Mouse (Mus musculus): Measurements from ENCODE around the gene Mum1.
"Not testable (repeated sequence)": the region's sequence is repeated elsewhere in the genome, so short reads cannot be mapped to it uniquely, and the experiment has no call there.

Gene Mum1

GRCm38 (mm10) chr10:80208841-80209371, 17.3 kb upstream of the Mum1 start:
- DNase-seq, result peak in 1 of 2 experiments; percentile 28

- DNase-seq, result not testable (repeated sequence)
Observed at GRCm38 (mm10) chr10:80211547-80212103, 14.6 kb upstream of the Mum1 start.

DNA sequence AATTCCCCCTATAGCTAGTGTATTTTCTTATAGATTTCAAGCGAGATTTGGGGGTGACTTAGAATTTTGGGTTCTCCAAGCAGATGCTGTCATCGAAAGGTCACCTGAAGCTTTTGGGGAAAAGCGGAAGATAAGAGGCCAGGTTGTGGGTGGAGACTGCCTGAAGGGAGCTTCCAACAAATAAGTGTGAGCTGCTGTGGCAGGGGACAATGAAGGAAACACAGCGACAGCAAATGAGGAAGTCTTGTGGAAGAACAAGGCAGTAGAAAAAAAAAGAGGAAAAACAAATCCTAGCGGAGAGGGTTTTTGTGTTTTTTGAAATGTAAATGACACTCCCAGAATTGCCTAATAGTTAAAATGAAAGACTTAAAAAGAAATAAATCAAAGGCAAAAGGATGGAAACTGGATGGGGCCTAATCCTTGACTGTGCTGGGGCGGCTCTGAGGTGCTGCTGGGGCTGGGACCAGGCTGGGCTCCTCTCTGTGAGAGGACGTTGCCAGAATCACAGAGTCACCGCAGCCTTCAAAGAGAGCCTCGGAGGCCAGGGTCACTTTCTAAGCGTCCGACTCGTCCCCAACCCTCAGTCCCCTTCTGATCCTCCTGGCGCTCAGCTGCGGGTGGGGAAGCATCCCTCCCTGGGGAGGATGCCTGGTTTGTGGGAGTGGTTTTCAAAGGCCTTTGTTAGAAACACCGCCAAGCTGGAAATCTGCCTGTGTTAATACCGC, 11.0 kb upstream of the Mum1 start:
- no peak for DNase-seq

DNA sequence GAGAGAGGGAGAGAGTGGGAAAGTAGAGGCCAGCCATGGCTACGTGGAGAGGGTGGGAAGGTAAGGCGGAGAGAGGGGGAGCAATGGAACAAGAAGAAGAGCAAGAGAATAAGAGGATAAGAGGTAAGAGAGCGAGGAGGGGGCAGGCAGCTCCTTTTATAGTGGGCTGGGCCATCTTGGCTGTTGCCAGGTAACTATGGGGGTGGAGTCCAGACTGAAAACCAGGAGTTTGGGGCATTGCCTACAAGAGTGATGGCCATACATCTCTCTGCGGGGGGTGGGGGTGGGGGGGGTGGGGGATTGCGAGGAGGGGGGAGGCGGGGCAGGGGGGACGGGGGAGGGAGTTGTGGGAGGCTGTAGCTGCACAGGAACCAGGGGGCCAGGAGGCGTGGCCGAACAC, 5.6 kb upstream of the Mum1 start:
- no peak for DNase-seq

GRCm38 (mm10) chr10:80223137-80223536, 3.1 kb upstream of the Mum1 start:
- DNase-seq, result not testable (repeated sequence)

- no peak for DNase-seq
Observed at GRCm38 (mm10) chr10:80226071-80226415, 191 bp upstream of the Mum1 start.

DNA sequence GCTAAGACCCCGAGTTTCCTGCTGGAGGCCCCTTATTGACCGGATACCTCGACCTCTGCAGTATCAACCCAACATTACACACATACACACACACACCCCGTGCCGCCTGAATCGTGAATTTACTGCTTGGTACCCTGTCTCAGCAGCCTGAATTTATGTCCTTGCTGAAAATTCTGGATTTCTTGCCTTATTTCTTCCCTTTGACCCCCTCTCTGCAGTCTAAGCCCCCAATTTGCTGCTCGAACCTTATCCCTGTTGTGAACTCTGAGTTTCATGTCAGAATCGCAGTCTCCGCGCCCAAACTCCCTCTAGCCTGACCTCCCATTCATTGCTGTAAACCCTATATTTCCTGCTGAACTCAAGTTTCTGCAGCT, 919 bp downstream of the Mum1 start:
- peak in 1 of 2 experiments; percentile 25 for DNase-seq

GRCm38 (mm10) chr10:80227877-80228775, 1.9 kb downstream of the Mum1 start:
- DNase-seq, result peak; percentile 66 to 76

GRCm38 (mm10) chr10:80236145-80236825, 10.1 kb downstream of the Mum1 start:
- no peak for DNase-seq

DNA sequence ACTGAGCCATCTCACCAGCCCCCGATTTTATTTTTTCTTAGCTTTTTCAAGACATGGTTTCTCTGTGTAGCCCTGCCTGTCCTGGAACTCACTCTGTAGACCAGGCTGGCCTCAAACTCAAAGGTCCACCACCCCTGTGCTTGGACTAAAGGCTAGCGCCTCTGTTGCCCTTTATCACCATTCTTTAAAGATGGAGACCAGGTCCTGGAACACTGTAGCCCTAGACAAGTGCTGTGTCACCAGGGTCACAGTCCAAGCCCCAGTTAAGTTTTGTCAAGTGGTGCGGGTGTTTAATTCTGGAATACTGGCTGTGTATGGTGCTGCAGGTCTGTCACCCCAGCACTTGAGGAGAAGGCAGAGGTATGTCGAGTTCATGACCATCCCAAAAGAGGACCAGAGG, 10.8 kb downstream of the Mum1 start:
- peak in 1 of 2 experiments; percentile 35 for DNase-seq

DNA sequence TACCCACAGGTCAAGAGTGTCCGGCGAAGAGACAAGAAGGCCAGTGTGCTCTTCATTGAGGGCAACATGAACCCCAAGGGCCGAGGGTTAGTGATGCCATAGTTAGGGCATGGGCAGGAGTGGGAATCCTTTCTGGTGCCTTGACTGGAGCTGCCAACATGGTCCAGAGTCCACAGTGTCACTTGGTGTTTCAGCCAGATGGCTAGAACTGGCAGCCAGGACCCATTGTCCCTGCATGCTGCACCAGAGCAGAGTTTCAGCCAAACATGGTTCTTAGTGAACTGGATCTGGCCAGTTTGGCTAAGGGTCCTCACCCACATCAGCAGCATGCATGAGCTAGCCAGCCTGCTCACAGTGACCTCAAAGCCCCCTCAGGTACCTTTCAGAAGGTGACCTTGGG, 12.1 kb downstream of the Mum1 start:
- peak; percentile 43 to 48 for DNase-seq

DNA sequence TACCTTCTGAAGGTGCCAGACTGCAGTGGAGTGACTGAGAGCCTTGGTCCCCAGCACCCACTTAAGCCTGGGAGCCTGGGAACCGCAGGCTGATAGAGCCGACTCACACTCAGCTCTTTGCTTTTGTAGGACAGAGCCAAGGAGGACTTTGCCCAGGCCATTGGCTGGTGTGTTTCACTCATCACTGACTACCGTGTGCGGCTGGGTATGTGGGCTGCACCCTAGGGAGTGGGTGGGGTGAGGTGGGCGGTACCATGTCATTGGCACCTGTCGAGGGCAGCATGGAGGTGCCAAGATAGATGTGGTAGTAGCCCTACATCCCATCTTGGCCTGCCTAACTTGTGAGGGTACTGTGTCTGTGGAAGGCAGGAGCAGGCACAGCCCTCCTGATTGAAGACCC, 13.6 kb downstream of the Mum1 start:
- peak; percentile 55 to 67 for DNase-seq

DNA sequence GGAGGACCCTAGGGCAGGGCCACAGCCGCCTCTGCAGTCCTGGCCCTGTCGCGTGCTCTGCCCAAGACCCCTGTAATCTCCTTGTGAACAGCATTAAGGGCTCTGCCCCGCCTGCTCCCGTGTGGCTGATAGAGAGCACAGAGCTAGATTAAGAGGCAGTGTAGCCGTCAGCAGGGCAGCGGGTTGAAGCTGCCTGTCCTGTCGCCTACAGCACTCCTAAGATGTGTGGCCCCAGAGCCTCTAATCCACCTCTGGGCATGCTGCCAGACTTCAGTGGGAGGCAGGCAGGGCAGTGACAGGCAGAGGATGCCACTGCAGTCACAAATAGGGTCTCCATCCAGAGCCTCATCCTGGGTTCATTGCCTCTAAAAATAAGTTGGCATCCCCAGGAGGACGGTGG, 15.9 kb downstream of the Mum1 start:
- DNase-seq, result peak in 1 of 2 experiments; percentile 33

GRCm38 (mm10) chr10:80242607-80243006, 16.4 kb downstream of the Mum1 start:
- DNase-seq, result no peak

- peak; percentile 48 to 62 for DNase-seq
Observed at GRCm38 (mm10) chr10:80244791-80245399, 18.7 kb downstream of the Mum1 start.

- peak; percentile 85 to 92 for DNase-seq
Observed at GRCm38 (mm10) chr10:80245600-80245999, 19.4 kb downstream of the Mum1 start.

DNA sequence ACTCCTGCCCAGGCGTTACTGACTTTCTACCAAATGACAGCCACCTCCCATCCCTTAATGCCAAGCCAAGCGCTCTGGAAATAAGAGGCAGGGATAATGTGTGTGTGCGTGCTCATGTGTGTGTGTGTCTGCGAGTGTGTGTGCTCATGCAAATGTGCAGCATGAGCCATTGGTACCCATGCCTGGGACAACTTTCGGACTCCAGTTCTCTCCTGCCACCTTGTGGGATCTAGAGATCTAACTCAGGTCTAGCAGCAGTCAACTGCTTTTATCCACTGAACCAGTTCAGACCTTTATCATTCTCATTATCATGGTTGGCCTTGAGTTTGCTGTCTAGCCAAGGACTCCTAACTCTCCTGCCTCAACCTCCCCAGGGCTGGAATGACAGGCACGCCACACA, 21.6 kb downstream of the Mum1 start:
- peak in 1 of 2 experiments; percentile 39 for DNase-seq

DNA sequence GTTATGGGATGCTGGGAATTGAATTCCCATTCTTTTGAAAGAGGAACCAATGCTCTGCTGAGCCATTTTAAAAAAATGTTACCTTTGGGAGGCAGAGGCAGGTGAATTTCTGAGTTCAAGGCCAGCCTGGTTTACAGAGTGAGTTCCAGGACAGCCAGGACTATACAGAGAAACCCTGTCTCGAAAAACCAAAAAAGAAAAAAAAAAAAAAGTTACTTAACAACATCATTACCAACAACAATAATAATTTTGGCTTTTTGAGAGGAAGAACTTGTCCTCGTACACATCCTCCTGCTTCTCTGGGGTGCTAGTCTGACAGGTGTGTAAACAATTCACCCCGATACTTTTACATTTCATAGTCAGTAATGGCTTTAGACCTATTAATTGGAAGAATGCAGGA, 22.2 kb downstream of the Mum1 start:
- not testable (repeated sequence) for DNase-seq

GRCm38 (mm10) chr10:80248971-80249640, 22.9 kb downstream of the Mum1 start, which contains the start of gene Ndufs7:
Gene Ndufs7 (plus strand): TSS chr10:80249121.
- DNase-seq, result peak; percentile 93 to 94

GRCm38 (mm10) chr10:80250059-80250458, 23.8 kb downstream of the Mum1 start:
- no peak for DNase-seq

DNA sequence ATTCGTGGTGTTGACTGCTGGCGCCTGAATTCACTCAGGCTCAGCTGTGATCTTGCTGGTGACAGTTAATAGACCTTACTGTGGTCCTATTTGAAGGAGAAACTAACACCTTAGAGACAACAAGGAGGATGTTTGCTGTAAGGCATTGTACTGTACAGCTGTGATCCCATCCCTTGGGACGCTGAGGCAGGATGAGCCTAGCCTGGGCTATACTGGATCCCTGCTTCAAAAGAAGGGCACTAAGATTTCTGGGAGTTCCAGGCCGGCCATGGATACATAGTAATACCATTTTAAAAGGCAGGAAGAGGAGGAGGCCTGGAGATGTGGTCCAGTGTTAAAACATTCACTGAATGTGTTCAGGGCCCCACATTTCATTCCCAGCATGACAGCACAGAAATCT, 24.3 kb downstream of the Mum1 start:
- no peak for DNase-seq

- DNase-seq, result no peak
Observed at GRCm38 (mm10) chr10:80252011-80252410, 25.8 kb downstream of the Mum1 start.
